Mouse (Mus musculus) adrenal gland (tissue): Measurements from ENCODE around the gene Serpinb11.

ENCODE experiments used
- intact Hi-C: fragments of 180-260 bp; cut with DNase I; formaldehyde crosslinking; loops from one replicate; pipeline ENCODE4 v1.15.1; 2025
- long read RNA-seq, 2 experiments: library from polyadenylated mRNA; unstranded; transcript quantifications; one replicate each; pipeline ENCODE4 v2.0.0; 2020; ENCODE audit warnings: borderline replicate concordance in 1 of 2; ENCODE audit not compliant: insufficient replicate concordance in 1 of 2

Serpinb11 gene
- long read RNA-seq, experiment 1 = 0 reads
- long read RNA-seq, experiment 2 = 0 reads

- intact Hi-C loops = no loop called here
Measured at GRCm38 (mm10) chr1:107360898-107361297, at the start of gene Serpinb11. Gene Serpinb11, plus strand, starts transcription at chr1:107361198.

GRCm38 (mm10) chr1:107345979-107346378, 15.0 kb upstream of the Serpinb11 start:
- intact Hi-C loops = no loop called here

- intact Hi-C loops = no loop called here
Measured at GRCm38 (mm10) chr1:107346788-107347187, 14.2 kb upstream of the Serpinb11 start.

GRCm38 (mm10) chr1:107350392-107350791, 10.6 kb upstream of the Serpinb11 start:
- intact Hi-C loops = loop anchor here (5.0 kb wide), 2 partner anchors 223 to 448 kb away; no protein-coding TSS in a partner anchor

- intact Hi-C loops = loop anchor here (5.0 kb wide), 2 partner anchors 224 to 449 kb away; no protein-coding TSS in a partner anchor
Measured at GRCm38 (mm10) chr1:107351115-107351514, 9.9 kb upstream of the Serpinb11 start.

GRCm38 (mm10) chr1:107353046-107353445, 8.0 kb upstream of the Serpinb11 start:
- intact Hi-C loops = loop anchor here (5.0 kb wide), 2 partner anchors 226 to 451 kb away; no protein-coding TSS in a partner anchor

GRCm38 (mm10) chr1:107365973-107366372, 5.0 kb downstream of the Serpinb11 start:
- intact Hi-C loops = no loop called here

- intact Hi-C loops = no loop called here
Measured at GRCm38 (mm10) chr1:107368944-107369343, 7.9 kb downstream of the Serpinb11 start.

GRCm38 (mm10) chr1:107376952-107377351, 16.0 kb downstream of the Serpinb11 start:
- intact Hi-C loops = no loop called here

GRCm38 (mm10) chr1:107378368-107378767, 17.4 kb downstream of the Serpinb11 start:
- intact Hi-C loops = no loop called here

GRCm38 (mm10) chr1:107381491-107381890, 20.5 kb downstream of the Serpinb11 start:
- intact Hi-C loops = no loop called here

- intact Hi-C loops = no loop called here
Measured at GRCm38 (mm10) chr1:107382404-107382803, 21.4 kb downstream of the Serpinb11 start.

- intact Hi-C loops = no loop called here
Measured at GRCm38 (mm10) chr1:107384532-107384931, 23.5 kb downstream of the Serpinb11 start.

GRCm38 (mm10) chr1:107389753-107390152, 28.8 kb downstream of the Serpinb11 start:
- intact Hi-C loops = no loop called here

- intact Hi-C loops = no loop called here
Measured at GRCm38 (mm10) chr1:107397481-107397880, 36.5 kb downstream of the Serpinb11 start.

- intact Hi-C loops = no loop called here
Measured at GRCm38 (mm10) chr1:107399355-107399754, 38.4 kb downstream of the Serpinb11 start, which contains the start of gene Serpinb7. Gene Serpinb7, plus strand, starts transcription at chr1:107399655.

- intact Hi-C loops = no loop called here
Measured at GRCm38 (mm10) chr1:107402082-107402481, 41.1 kb downstream of the Serpinb11 start.

- intact Hi-C loops = no loop called here
Measured at GRCm38 (mm10) chr1:107414650-107415049, 53.7 kb downstream of the Serpinb11 start.

GRCm38 (mm10) chr1:107422487-107422886, 61.5 kb downstream of the Serpinb11 start:
- intact Hi-C loops = no loop called here
